ENCODE assay signal across 10 mouse cellular contexts in genomic region chr9:21598198-21598597, GRCm38 (mm10). TPM values are rescaled to one million over a fixed set of nuclear protein-coding genes. Genes with fewer than 3 reads are reported as not detected.
DNase-seq lines count a peak whose midpoint lies in the region; ATAC-seq and TF ChIP-seq lines count a peak whose summit lies in the region.
"Had no signal": no experiment of that assay in that cellular context is flagged by ENCODE, and none has a peak within 500 bp of the region (broad histone marks: within the 10 kb centered on the region; RNA-seq: fewer than 3 reads in every experiment).

No protein-coding gene starts in this region.

- no peaks in the 10 kb centered on the region for H3K36me3 ChIP-seq in kidney, adult 2 months (ENCODE audit: control insufficient read depth, insufficient read depth, low read length)
- no peaks in the 10 kb centered on the region for H3K36me3 ChIP-seq in ES-E14 (ENCODE audit: control insufficient read depth, insufficient read depth, low read length, poor library complexity, severe bottlenecking)

- peaks cover 4% of the 10 kb centered on the region; the same call in 1 of the 2 replicates for H3K4me1 ChIP-seq in kidney, adult 2 months (ENCODE audit: control insufficient read depth, insufficient read depth, low read length)
- no peaks in the 10 kb centered on the region for H3K4me1 ChIP-seq in ES-E14 (ENCODE audit: control insufficient read depth in 2 of 2, insufficient read depth in 2 of 2, low read length in 2 of 2, poor library complexity in 1 of 2)

- peak; percentile 35; the same call in 1 of the 2 replicates for TF ChIP-seq CTCF in kidney, adult 2 months (conservative IDR thresholded peaks at IDR 0.05; ENCODE audit: insufficient read depth, insufficient read length, low read depth, low read length)

- H3K27ac ChIP-seq in kidney, adult 2 months (ENCODE audit: insufficient read depth, low read depth, low read length) = no peak overlapping the region
- H3K27ac ChIP-seq in ES-E14 (ENCODE audit: insufficient read depth, low read depth, low read length, poor library complexity, severe bottlenecking) = no peak overlapping the region
- H3K27ac ChIP-seq: heart, embryonic 15.5 days; lung, embryonic 15.5 days had no signal

- H3K27me3 ChIP-seq in kidney, adult 2 months (replicated peaks; ENCODE audit: control insufficient read depth, insufficient read depth, low read length) = no peaks in the 10 kb centered on the region
- H3K27me3 ChIP-seq: heart, embryonic 15.5 days; lung, embryonic 15.5 days had no signal

- no peaks in the 10 kb centered on the region for H3K9me3 ChIP-seq in ES-E14 (ENCODE audit: control insufficient read depth, insufficient read depth, low read depth, low read length)
- H3K9me3 ChIP-seq: heart, embryonic 15.5 days; lung, embryonic 15.5 days had no signal

- in situ Hi-C loops in ES-E14 (cut with MboI; ENCODE audit: low sequenced_read_pairs in 2 of 2, unreplicated experiment in 2 of 2) = no loop called here

- 37% methylated on average over 2 of the region's 2 CpGs for WGBS in kidney, adult 2 months

- no peak for TF ChIP-seq POLR2A in kidney, adult 2 months (IDR thresholded peaks at IDR 0.05; ENCODE audit: low read depth, low read length)

- ATAC-seq in erythroblast, adult 5-6 weeks (replicated peaks; ENCODE audit: low FRiP score, poor library complexity, severe bottlenecking) = 0 out of 2 replicates have a peak, but pooled peaks have one; percentile 55
- ATAC-seq in neutrophil, adult 5-6 weeks (ENCODE audit: extremely low read depth, insufficient number of reproducible peaks, low FRiP score, poor library complexity, severe bottlenecking) = peak; percentile 48; the same call in 1 of the 2 replicates

- no peak for DNase-seq in kidney, adult 2 months
- DNase-seq in kidney, postnatal 14 days = no peak
- no peak for DNase-seq in ES-E14 (ENCODE audit: low read depth, low spot score)
- DNase-seq in urinary bladder, adult 2 months (ENCODE audit: low spot score) = no peak
- no peak for DNase-seq in frontal cortex, postnatal 25 days (ENCODE audit: low spot score in 2 of 2)
- no peak for DNase-seq in gastrocnemius, postnatal 4 days (ENCODE audit: low spot score in 2 of 2)

- no peak overlapping the region for H3K9ac ChIP-seq in ES-E14 (ENCODE audit: insufficient read depth, low read depth, low read length, poor library complexity, severe bottlenecking)
- H3K9ac ChIP-seq: heart, embryonic 15.5 days; lung, embryonic 15.5 days had no signal

- no peak overlapping the region for H3K4me3 ChIP-seq in kidney, adult 2 months (ENCODE audit: insufficient read depth, low read depth, low read length)
- no peak overlapping the region for H3K4me3 ChIP-seq in ES-E14 (ENCODE audit: insufficient read depth in 1 of 2, low read depth in 1 of 2, low read length in 2 of 2, poor library complexity in 1 of 2, severe bottlenecking in 1 of 2)
- H3K4me3 ChIP-seq: heart, embryonic 15.5 days; lung, embryonic 15.5 days had no signal

TF ChIP-seq in ES-E14, 5 proteins besides CTCF, POLR2A, EP300 and RAD21:
- TF ChIP-seq ZC3H11A (IDR thresholded peaks at IDR 0.05; ENCODE audit: borderline replicate concordance, low read depth, low read length) (no peak), HCFC1 (IDR thresholded peaks at IDR 0.05; ENCODE audit: borderline replicate concordance, insufficient read depth, low read length) (no peak), ZNF384 (IDR thresholded peaks at IDR 0.05; ENCODE audit: low read depth, low read length) (peak; percentile 64; the same call in 1 of the 2 replicates), MAFK (IDR thresholded peaks at IDR 0.05; ENCODE audit: insufficient read depth, low read depth, low read length) (no peak), CHD2 (IDR thresholded peaks at IDR 0.05; ENCODE audit: low read depth, low read length) (no peak)

RNA-seq across cellular contexts. Expression of gene Yipf2, which starts 5.6 kb away (rescaled TPM):
- 39.9 and 44.9 TPM in 2 replicates for polyA plus RNA-seq in kidney, adult 2 months (2012; rRNA removed)
- total RNA-seq in ES-E14 (2012; rRNA removed) = 22.8 and 23.6 TPM in 2 replicates
- 1.3 and 2.3 TPM in 2 replicates for total RNA-seq in erythroblast, adult 5-6 weeks (2015; ENCODE audit: low replicate concordance)
- 2.6 and 5.7 TPM in 2 replicates for total RNA-seq in erythroblast, adult 5-6 weeks (2017; ENCODE audit: low replicate concordance)
- total RNA-seq in neutrophil, adult 5-6 weeks (2017) = 8.1 and 11.1 TPM in 2 replicates
- 29.9 and 33.8 TPM in 2 replicates for polyA plus RNA-seq in urinary bladder, adult 2 months (2012; rRNA removed)
- 1 to 10 TPM; 5.3 to 6.1 TPM for total RNA-seq in gastrocnemius, postnatal 4 days (2021)

RNA-seq across cellular contexts. Expression of gene Timm29, which starts 5.7 kb away (rescaled TPM):
- polyA plus RNA-seq in kidney, adult 2 months (2012; rRNA removed) = 33.6 and 34.0 TPM in 2 replicates
- total RNA-seq in ES-E14 (2012; rRNA removed) = 22.6 and 24.7 TPM in 2 replicates
- total RNA-seq in erythroblast, adult 5-6 weeks (2015; ENCODE audit: low replicate concordance) = 11.1 and 16.7 TPM in 2 replicates
- total RNA-seq in erythroblast, adult 5-6 weeks (2017; ENCODE audit: low replicate concordance) = 16.2 and 17.0 TPM in 2 replicates
- total RNA-seq in neutrophil, adult 5-6 weeks (2017) = 23.7 and 28.5 TPM in 2 replicates
- 30.5 and 32.5 TPM in 2 replicates for polyA plus RNA-seq in urinary bladder, adult 2 months (2012; rRNA removed)
- total RNA-seq in gastrocnemius, postnatal 4 days (2021) = 10 to 100 TPM; 46.6 to 51.3 TPM

RNA-seq across cellular contexts. Expression of gene Smarca4, which starts 17.8 kb away (rescaled TPM):
- polyA plus RNA-seq in kidney, adult 2 months (2012; rRNA removed) = 24.9 and 26.9 TPM in 2 replicates
- 104 and 122 TPM in 2 replicates for total RNA-seq in ES-E14 (2012; rRNA removed)
- 18.4 and 19.6 TPM in 2 replicates for total RNA-seq in erythroblast, adult 5-6 weeks (2015; ENCODE audit: low replicate concordance)
- 25.8 and 33.6 TPM in 2 replicates for total RNA-seq in erythroblast, adult 5-6 weeks (2017; ENCODE audit: low replicate concordance)
- 70.4 and 71.1 TPM in 2 replicates for total RNA-seq in neutrophil, adult 5-6 weeks (2017)
- polyA plus RNA-seq in urinary bladder, adult 2 months (2012; rRNA removed) = 56.6 and 63.0 TPM in 2 replicates
- total RNA-seq in gastrocnemius, postnatal 4 days (2021) = 10 to 100 TPM; 65.7 to 66.7 TPM

RNA-seq across cellular contexts. Expression of gene Carm1, which starts 51.5 kb away (rescaled TPM):
- polyA plus RNA-seq in kidney, adult 2 months (2012; rRNA removed) = 47.7 and 54.6 TPM in 2 replicates
- 60.0 and 67.3 TPM in 2 replicates for total RNA-seq in ES-E14 (2012; rRNA removed)
- 35.7 and 90.5 TPM in 2 replicates for total RNA-seq in erythroblast, adult 5-6 weeks (2015; ENCODE audit: low replicate concordance)
- 51.5 and 54.9 TPM in 2 replicates for total RNA-seq in erythroblast, adult 5-6 weeks (2017; ENCODE audit: low replicate concordance)
- total RNA-seq in neutrophil, adult 5-6 weeks (2017) = 17.6 and 18.3 TPM in 2 replicates
- 36.1 and 50.3 TPM in 2 replicates for polyA plus RNA-seq in urinary bladder, adult 2 months (2012; rRNA removed)
- 10 to 100 TPM; 81.9 to 91.2 TPM for total RNA-seq in gastrocnemius, postnatal 4 days (2021)
